Mouse (Mus musculus) bone marrow, adult 2 months (tissue): Measurements from ENCODE around the gene Cdk12.

ENCODE experiments used
- CTCF ChIP-seq: fragments of 200-500 bp; IDR thresholded peaks from 2 replicates; pipeline ENCODE4 v1.5.1; 2011; ENCODE audit warnings: low read length, control low read depth; ENCODE audit not compliant: control insufficient read depth, insufficient read depth
- POLR2A ChIP-seq: fragments of 200-500 bp; IDR thresholded peaks from 2 replicates; pipeline ENCODE4 v1.6.1; 2011; ENCODE audit warnings: low read depth, mild to moderate bottlenecking, control low read depth, low read length, borderline replicate concordance; ENCODE audit not compliant: control insufficient read depth

GRCm38 (mm10) chr11:98270466-98270865, 67.6 kb downstream of the Cdk12 start:
- TF ChIP-seq POLR2A (no peak), CTCF (no peak)
